In the genomic region with DNA sequence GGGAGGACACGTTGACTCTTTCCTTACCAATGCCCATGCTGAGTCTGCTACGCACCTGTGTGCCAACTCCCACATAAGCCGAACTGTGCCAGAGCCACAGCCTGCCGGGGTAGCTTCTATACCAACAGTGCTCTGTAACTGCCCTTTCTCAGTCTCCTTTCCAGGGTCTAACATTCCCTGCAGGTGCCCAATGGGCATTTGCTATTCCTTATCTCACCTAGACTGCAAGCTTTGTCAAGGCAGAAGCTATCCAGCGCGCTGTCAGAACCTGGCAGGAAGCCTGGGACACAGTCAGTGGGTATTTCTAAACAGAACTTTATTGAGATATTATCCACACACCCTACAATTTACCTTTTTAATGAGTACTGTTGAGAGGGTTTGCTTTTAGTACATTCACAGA, we compare ENCODE assay signal across 28 mouse cellular contexts.
A peak's percentile ranks its signal among the peaks of the same experiment; 100 is the strongest.
DNase-seq lines count a peak whose midpoint lies in the region; ATAC-seq and TF ChIP-seq lines count a peak whose summit lies in the region.
"Had no signal": no experiment of that assay in that cellular context is flagged by ENCODE, and none has a peak within 500 bp of the region (broad histone marks: within the 10 kb centered on the region; RNA-seq: fewer than 3 reads in every experiment).

No protein-coding gene starts in this region.

- H3K4me3 ChIP-seq in heart, embryonic 16.5 days (ENCODE audit: low read length) = no peak overlapping the region
- no peak overlapping the region for H3K4me3 ChIP-seq in lung, postnatal 0 days (ENCODE audit: low read depth, low read length)
- H3K4me3 ChIP-seq: embryonic facial prominence, embryonic 13.5 days; forebrain, embryonic 10.5 days; heart, embryonic 13.5 days; hindbrain, embryonic 13.5 days; limb, embryonic 13.5 days; liver, embryonic 12.5 days; midbrain, embryonic 10.5 days; midbrain, embryonic 15.5 days; neural tube, embryonic 15.5 days had no signal

- no peaks in the 10 kb centered on the region for H3K36me3 ChIP-seq in heart, embryonic 16.5 days (ENCODE audit: control insufficient read depth, insufficient read depth)
- H3K36me3 ChIP-seq in lung, postnatal 0 days (ENCODE audit: insufficient read depth, low read length) = no peaks in the 10 kb centered on the region
- H3K36me3 ChIP-seq: embryonic facial prominence, embryonic 13.5 days; heart, embryonic 13.5 days; hindbrain, embryonic 13.5 days; limb, embryonic 13.5 days; liver, embryonic 12.5 days; midbrain, embryonic 15.5 days; neural tube, embryonic 15.5 days had no signal

- TF ChIP-seq EP300 in lung, postnatal 0 days (IDR thresholded peaks at IDR 0.05) = no peak

- H3K4me2 ChIP-seq in heart, embryonic 16.5 days (ENCODE audit: low read depth, low read length) = no peak overlapping the region
- no peak overlapping the region for H3K4me2 ChIP-seq in lung, postnatal 0 days (replicated peaks; ENCODE audit: low read depth, low read length)
- H3K4me2 ChIP-seq: embryonic facial prominence, embryonic 13.5 days; heart, embryonic 13.5 days; hindbrain, embryonic 13.5 days; limb, embryonic 13.5 days; liver, embryonic 12.5 days; midbrain, embryonic 15.5 days; neural tube, embryonic 15.5 days had no signal

- H3K27me3 ChIP-seq in heart, embryonic 16.5 days (ENCODE audit: control insufficient read depth, insufficient read depth, low read length) = no peaks in the 10 kb centered on the region
- no peaks in the 10 kb centered on the region for H3K27me3 ChIP-seq in lung, postnatal 0 days (replicated peaks; ENCODE audit: insufficient read depth, low read length)
- H3K27me3 ChIP-seq: embryonic facial prominence, embryonic 13.5 days; heart, embryonic 13.5 days; hindbrain, embryonic 13.5 days; midbrain, embryonic 15.5 days; neural tube, embryonic 15.5 days had no signal

- 84% methylated on average over 6 of the region's 6 CpGs for WGBS in heart, embryonic 16.5 days
- 82% methylated on average over 6 of the region's 6 CpGs for WGBS in lung, postnatal 0 days

- H3K9ac ChIP-seq in heart, embryonic 16.5 days (ENCODE audit: low read length) = no peak overlapping the region
- H3K9ac ChIP-seq in lung, postnatal 0 days (replicated peaks; ENCODE audit: low read depth) = no peak overlapping the region
- H3K9ac ChIP-seq: embryonic facial prominence, embryonic 13.5 days; heart, embryonic 13.5 days; hindbrain, embryonic 13.5 days; limb, embryonic 13.5 days; liver, embryonic 12.5 days; midbrain, embryonic 15.5 days; neural tube, embryonic 15.5 days had no signal

- intact Hi-C loops in heart, postnatal 25 days (cut with DNase I) = no loop called here

- peaks cover 15% of the 10 kb centered on the region for H3K4me1 ChIP-seq in heart, embryonic 16.5 days (ENCODE audit: control insufficient read depth, insufficient read depth, low read length)
- peaks cover 42% of the 10 kb centered on the region; the same call in 1 of the 2 replicates for H3K4me1 ChIP-seq in lung, postnatal 0 days (ENCODE audit: insufficient read depth, low read depth, low read length)

- no peaks in the 10 kb centered on the region for H3K9me3 ChIP-seq in heart, embryonic 16.5 days (replicated peaks; ENCODE audit: control insufficient read depth, low read length)
- no peaks in the 10 kb centered on the region for H3K9me3 ChIP-seq in lung, postnatal 0 days (ENCODE audit: low read length)
- H3K9me3 ChIP-seq: embryonic facial prominence, embryonic 13.5 days; forebrain, embryonic 10.5 days; heart, embryonic 13.5 days; hindbrain, embryonic 13.5 days; limb, embryonic 13.5 days; liver, embryonic 12.5 days; midbrain, embryonic 10.5 days; midbrain, embryonic 15.5 days; neural tube, embryonic 15.5 days had no signal

- ATAC-seq in cerebellum, adult (ENCODE audit: insufficient number of reproducible peaks, low FRiP score, low TSS enrichment) = no peak; the same call in 1 of the 2 replicates
- 0 out of 2 replicates have a peak, but pooled peaks have one; percentile 33 for ATAC-seq in heart, embryonic 16.5 days (replicated peaks; ENCODE audit: extremely low read depth, insufficient read depth, low FRiP score)
- ATAC-seq in lung, postnatal 0 days = no peak
- no peak for ATAC-seq in granulocyte monocyte progenitor cell, adult 5-6 weeks (replicated peaks; ENCODE audit: poor library complexity, severe bottlenecking)
- ATAC-seq: CD4-positive, CD25-positive, alpha-beta regulatory T cell, adult 4 months; forebrain, embryonic 16.5 days; intestine, postnatal 0 days; liver, embryonic 12.5 days; midbrain, embryonic 15.5 days had no signal

- TF ChIP-seq CTCF in lung, postnatal 0 days (IDR thresholded peaks at IDR 0.05) = no peak

- no peak overlapping the region for H3K27ac ChIP-seq in heart, embryonic 16.5 days (ENCODE audit: low read length)
- H3K27ac ChIP-seq in lung, postnatal 0 days (ENCODE audit: low read length) = 0 out of 2 replicates have a peak overlapping the region, but pooled peaks have one; percentile 21
- H3K27ac ChIP-seq: embryonic facial prominence, embryonic 13.5 days; forebrain, embryonic 10.5 days; heart, embryonic 13.5 days; hindbrain, embryonic 13.5 days; limb, embryonic 13.5 days; liver, embryonic 12.5 days; midbrain, embryonic 10.5 days; midbrain, embryonic 15.5 days; neural tube, embryonic 15.5 days had no signal

- peak; percentile 54 to 64 for DNase-seq in cerebellum, postnatal 25 days
- no peak for DNase-seq in heart, postnatal 25 days (ENCODE audit: low spot score)
- no peak for DNase-seq in lung, postnatal 0 days (ENCODE audit: low spot score)
- DNase-seq in lung, postnatal 10 days = no peak
- DNase-seq: adrenal gland, postnatal 25 days; heart, postnatal 4 days; kidney, adult 9 months; kidney, postnatal 10 days; lung, adult 18-20 months; lung, postnatal 14 days; retina, postnatal 1 day; right cerebral cortex, postnatal 14 days; thymus, postnatal 4 days had no signal

Comparison
In these comparisons a context has a peak if more than half of its experiments do, and no peak if none do; other contexts are left out.
1. DNase-seq: peak in cerebellum, postnatal 25 days (2 of 2); none in heart, postnatal 25 days (single experiment), lung, postnatal 0 days (single experiment) and lung, postnatal 10 days (single experiment).